Mouse (Mus musculus) embryonic fibroblast, embryonic 13.5 days (primary cell): Measurements from ENCODE around the gene Akap6.

Experiments
- CTCF ChIP-seq: IDR thresholded peaks from 2 replicates; pipeline ENCODE4 v1.5.1; 2011; ENCODE audit warnings: mild to moderate bottlenecking, control low read depth, low read length, moderate library complexity, borderline replicate concordance; ENCODE audit not compliant: insufficient read depth
- POLR2A ChIP-seq: IDR thresholded peaks from 2 replicates; pipeline ENCODE4 v1.6.1; 2011; ENCODE audit warnings: low read depth, mild to moderate bottlenecking, control low read depth, low read length, moderate library complexity

DNA sequence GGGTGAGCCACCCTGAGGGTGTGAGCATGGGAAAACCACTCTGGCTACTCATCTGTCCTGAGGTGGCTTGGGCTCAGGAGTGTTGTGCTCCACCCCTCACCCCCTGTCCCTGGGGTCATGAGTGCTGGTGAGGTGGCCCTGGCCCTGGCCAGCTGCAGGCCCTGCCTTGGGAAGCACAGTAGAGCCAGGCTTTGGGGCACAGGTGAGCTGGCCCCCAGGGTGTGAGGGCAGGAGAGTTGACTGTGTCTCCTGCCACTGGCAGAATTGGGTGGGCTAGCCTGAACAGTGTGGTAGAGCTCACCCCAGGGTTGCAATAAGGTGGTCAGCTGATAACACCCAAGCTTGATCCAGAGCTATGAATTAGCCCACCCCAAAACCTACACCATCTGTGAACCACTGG, 86.0 kb downstream of the Akap6 start:
- no peak for TF ChIP-seq CTCF
- TF ChIP-seq POLR2A: no peak
